Mouse (Mus musculus): ENCODE measurements at regions not wholly inside any gene's neighbourhood (a gene's known extent, or its start where the extent isn't known, plus 50 kb on each side); places are given as distances from the start of the nearest gene placed in this dataset.

DNA sequence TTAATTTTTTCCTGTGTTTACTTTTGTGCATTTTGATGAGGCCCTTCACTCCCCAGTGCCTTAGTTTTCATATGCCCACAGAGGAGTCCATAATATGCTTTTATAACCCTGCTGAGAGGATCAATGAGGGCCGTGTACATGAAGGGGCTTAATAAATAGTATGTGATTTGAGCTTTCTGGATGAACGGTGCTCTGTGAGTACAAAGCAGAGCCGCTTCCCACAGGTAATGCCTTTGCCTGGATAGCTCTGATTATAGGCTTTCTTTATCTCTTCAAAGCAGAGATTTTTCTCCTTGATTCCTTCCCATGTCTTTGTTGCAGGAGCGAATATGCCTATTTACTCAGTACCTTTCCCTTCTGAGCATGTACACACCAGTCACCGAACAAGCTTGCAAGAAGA is 217.8 kb downstream of the Izumo3 start:
- H3K27me3 ChIP-seq = no peaks in the 10 kb centered on the region
- TF ChIP-seq CTCF (IDR thresholded peaks at IDR 0.05) = no peak
- DNase-seq (ENCODE audit: low read depth, low spot score) (no peak), ATAC-seq (no peak)
- POLR2A ChIA-PET = no interaction called here
- CTCF ChIA-PET = no interaction called here
- in situ Hi-C loops (cut with MboI; ENCODE audit: low pct_unique_long_range_greater_than_20kb) = no loop called here

- no peak for DNase-seq (ENCODE audit: low read depth, low spot score)
- H3K27me3 ChIP-seq = no peaks in the 10 kb centered on the region
- in situ Hi-C loops (cut with MboI; ENCODE audit: low pct_unique_long_range_greater_than_20kb) = no loop called here
- ATAC-seq = no peak
- no peak for TF ChIP-seq CTCF (IDR thresholded peaks at IDR 0.05)
- CTCF ChIA-PET = no interaction called here
- POLR2A ChIA-PET = no interaction called here
These were observed 239.9 kb downstream of the Izumo3 start for GRCm38 (mm10) chr4:91907147-91907546.

DNA sequence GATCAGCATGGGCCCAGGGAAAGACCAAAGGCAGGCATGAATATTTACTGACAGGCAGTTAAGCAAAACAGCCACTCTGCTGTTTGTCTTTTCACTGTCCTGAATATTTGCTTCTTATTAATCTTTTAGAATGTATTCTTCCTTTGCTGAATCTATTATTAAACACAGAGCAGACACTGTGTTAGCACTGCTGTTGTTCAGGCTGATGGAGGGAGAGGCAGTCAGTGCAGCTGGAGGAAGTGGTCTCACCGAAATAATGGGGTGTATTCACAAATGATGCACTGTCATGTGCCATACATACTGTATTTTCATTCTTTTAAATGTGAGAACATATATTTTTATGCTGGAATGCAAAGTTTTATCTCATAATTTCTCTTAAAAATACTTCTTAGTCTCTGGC is 241.9 kb downstream of the Izumo3 start:
- in situ Hi-C loops (cut with MboI; ENCODE audit: low pct_unique_long_range_greater_than_20kb) = no loop called here
- no peaks in the 10 kb centered on the region for H3K27me3 ChIP-seq
- POLR2A ChIA-PET = no interaction called here
- no peak for TF ChIP-seq CTCF (IDR thresholded peaks at IDR 0.05)
- DNase-seq (ENCODE audit: low read depth, low spot score) (no peak), ATAC-seq (no peak)
- CTCF ChIA-PET = no interaction called here

- ATAC-seq (no peak), DNase-seq (ENCODE audit: low read depth, low spot score) (no peak)
- ChIA-PET POLR2A (no interaction called here), CTCF (interaction anchor here (1.4 to 1.7 kb wide), 2 partner anchors 12 to 18 kb away, joined by 3 to 4 read pairs; no protein-coding TSS in a partner anchor)
- in situ Hi-C loops (cut with MboI; ENCODE audit: low pct_unique_long_range_greater_than_20kb) = no loop called here
- no peak for TF ChIP-seq CTCF (IDR thresholded peaks at IDR 0.05)
- no peaks in the 10 kb centered on the region for H3K27me3 ChIP-seq
These were observed 255.6 kb downstream of the Izumo3 start for GRCm38 (mm10) chr4:91891419-91891818.
